Mouse (Mus musculus) heart, embryonic 16.5 days (tissue): ENCODE results near the gene Rnf144a. TPM values are rescaled to one million over a fixed set of nuclear protein-coding genes. Genes with fewer than 3 reads are reported as not detected.
"Not testable (repeated sequence)": the region's sequence is repeated elsewhere in the genome, so short reads cannot be mapped to it uniquely, and the experiment has no call there.

ENCODE experiments used
- ATAC-seq: fragments of 200-750 bp; cut with Nextera tagmentation; replicated peaks from 2 replicates; pipeline ENCODE4 v1.8.0; 2017; ENCODE audit warnings: moderate number of reproducible peaks; ENCODE audit not compliant: insufficient read depth, low FRiP score; ENCODE audit errors: extremely low read depth
- H3K27ac ChIP-seq: fragments of 300-500 bp; sonication (generic); 2 replicates; pipeline ENCODE4 v1.5.1; 2014; ENCODE audit warnings: mild to moderate bottlenecking, low read length, control low read depth, moderate library complexity
- H3K27me3 ChIP-seq: fragments of 300-500 bp; sonication (generic); 2 replicates; pipeline ENCODE4 v1.6.1; 2014; ENCODE audit warnings: low read length, mixed read lengths; ENCODE audit not compliant: control insufficient read depth, insufficient read depth
- H3K36me3 ChIP-seq: fragments of 300-500 bp; sonication (generic); 2 replicates; pipeline ENCODE4 v1.6.1; 2014; ENCODE audit not compliant: control insufficient read depth, insufficient read depth
- H3K4me1 ChIP-seq: fragments of 300-500 bp; sonication (generic); 2 replicates; pipeline ENCODE4 v1.6.1; 2014; ENCODE audit warnings: low read length, mixed read lengths; ENCODE audit not compliant: control insufficient read depth, insufficient read depth
- H3K4me2 ChIP-seq: fragments of 300-500 bp; sonication (generic); 2 replicates; pipeline ENCODE4 v1.6.1; 2014; ENCODE audit warnings: low read depth, mild to moderate bottlenecking, control low read depth, low read length
- H3K4me3 ChIP-seq: fragments of 300-500 bp; sonication (generic); 2 replicates; pipeline ENCODE4 v1.5.1; 2014; ENCODE audit warnings: mild to moderate bottlenecking, control low read depth, low read length
- H3K9ac ChIP-seq: fragments of 300-500 bp; sonication (generic); 2 replicates; pipeline ENCODE4 v1.6.1; 2014; ENCODE audit warnings: low read length, control low read depth
- H3K9me3 ChIP-seq: fragments of 300-500 bp; sonication (generic); replicated peaks from 2 replicates; pipeline ENCODE4 v1.6.1; 2016; ENCODE audit warnings: low read length; ENCODE audit not compliant: control insufficient read depth
- WGBS: fragments of 180-500 bp; shearing (Covaris S2); extraction: QIAGEN DNeasy Blood & Tissue Kit; methylation state at CpG from one replicate; pipeline ENCODE4 v1.1.7; 2014; 5-methylcytosine and 5-hydroxymethylcytosine counted together
- polyA plus RNA-seq: library from polyadenylated mRNA; unstranded; fragments of >200 nt; fragmentation: Nextera tagmentation; extraction: Ambion mirVana; gene quantifications from 2 replicates; pipeline ENCODE4 v1.2.1, GENCODE M21; 2015

Rnf144a gene
- polyA plus RNA-seq, 1 experiment from 2014 or later, result 12.1 TPM

DNA sequence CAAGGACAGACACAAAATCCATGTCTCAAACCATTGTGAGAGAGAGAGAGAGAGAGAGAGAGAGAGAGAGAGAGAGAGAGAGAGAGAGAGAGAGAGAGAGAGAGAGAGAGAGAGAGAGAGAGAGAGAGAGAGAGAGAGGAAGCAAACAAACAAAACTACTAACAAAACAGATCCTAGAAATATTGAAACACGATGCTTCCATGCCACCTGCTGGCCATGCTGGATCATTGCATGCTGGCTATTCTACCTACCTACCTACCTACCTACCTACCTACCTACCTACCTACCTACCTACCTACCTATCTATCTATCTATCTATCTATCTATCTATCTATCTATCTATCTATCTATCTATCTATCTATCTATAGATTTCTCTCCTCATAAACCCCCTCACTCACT, 119.1 kb downstream of the Rnf144a start:
- WGBS, result 8% methylated on average over 1 of the region's 1 CpGs

DNA sequence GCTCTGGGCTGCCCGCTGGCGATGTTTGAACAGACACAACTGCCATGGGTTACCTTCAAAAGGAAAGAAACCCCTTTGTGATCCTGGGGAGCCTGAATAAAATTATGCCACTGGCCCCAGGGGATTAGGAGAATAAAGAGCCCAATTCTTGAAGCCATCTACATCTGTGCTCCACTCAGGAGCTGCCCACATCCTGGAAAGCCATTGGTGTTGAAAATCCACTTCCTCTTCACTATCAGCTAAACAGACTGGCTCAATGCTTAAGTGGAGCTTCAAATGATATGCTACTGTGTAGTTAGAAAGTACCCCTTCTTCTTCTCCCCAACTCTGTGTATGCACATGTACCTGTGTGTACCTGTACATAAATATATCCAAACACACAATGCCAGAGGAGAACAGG, 125.9 kb downstream of the Rnf144a start:
- H3K36me3 ChIP-seq, result no peaks in the 10 kb centered on the region
- no peaks in the 10 kb centered on the region for H3K4me1 ChIP-seq
- no peak for ATAC-seq
- H3K4me2 ChIP-seq, result no peak overlapping the region
- no peak overlapping the region for H3K9ac ChIP-seq
- WGBS, result 96% methylated on average over 2 of the region's 2 CpGs
- H3K4me3 ChIP-seq, result no peak overlapping the region
- no peaks in the 10 kb centered on the region for H3K9me3 ChIP-seq
- H3K27ac ChIP-seq, result no peak overlapping the region
- H3K27me3 ChIP-seq, result no peaks in the 10 kb centered on the region

More for the DNA sequence above, 119.1 kb downstream of the Rnf144a start:
- not testable (repeated sequence) for H3K36me3 ChIP-seq, H3K9me3 ChIP-seq, H3K4me2 ChIP-seq, ATAC-seq, H3K27me3 ChIP-seq, H3K4me3 ChIP-seq, H3K9ac ChIP-seq, H3K4me1 ChIP-seq, H3K27ac ChIP-seq

DNA sequence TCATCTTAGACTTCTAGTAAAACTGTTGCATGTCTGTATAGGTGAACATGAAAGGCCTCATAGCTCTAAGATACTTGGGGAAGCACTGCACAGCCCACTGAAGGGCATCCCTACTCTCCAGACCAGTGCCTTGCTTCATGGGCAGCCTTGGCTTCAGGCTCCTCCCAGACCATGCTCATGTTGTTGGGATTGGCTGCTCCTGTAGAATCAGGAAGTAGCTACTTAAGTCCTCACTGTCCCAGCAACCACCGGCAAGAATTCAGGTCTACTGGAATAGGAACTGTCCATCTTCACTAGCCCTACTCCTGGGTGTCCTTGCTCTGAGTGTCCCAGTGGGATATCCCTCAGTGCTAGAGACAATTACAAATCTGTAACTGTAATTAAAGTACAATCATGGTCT, 126.7 kb downstream of the Rnf144a start:
- Histone ChIP-seq H3K4me3 (no peak overlapping the region), H3K4me2 (no peak overlapping the region), H3K9ac (no peak overlapping the region), H3K27me3 (no peaks in the 10 kb centered on the region), H3K9me3 (no peaks in the 10 kb centered on the region), H3K36me3 (no peaks in the 10 kb centered on the region), H3K27ac (no peak overlapping the region), H3K4me1 (no peaks in the 10 kb centered on the region)
- ATAC-seq, result no peak
- 79% methylated on average over 1 of the region's 1 CpGs for WGBS

DNA sequence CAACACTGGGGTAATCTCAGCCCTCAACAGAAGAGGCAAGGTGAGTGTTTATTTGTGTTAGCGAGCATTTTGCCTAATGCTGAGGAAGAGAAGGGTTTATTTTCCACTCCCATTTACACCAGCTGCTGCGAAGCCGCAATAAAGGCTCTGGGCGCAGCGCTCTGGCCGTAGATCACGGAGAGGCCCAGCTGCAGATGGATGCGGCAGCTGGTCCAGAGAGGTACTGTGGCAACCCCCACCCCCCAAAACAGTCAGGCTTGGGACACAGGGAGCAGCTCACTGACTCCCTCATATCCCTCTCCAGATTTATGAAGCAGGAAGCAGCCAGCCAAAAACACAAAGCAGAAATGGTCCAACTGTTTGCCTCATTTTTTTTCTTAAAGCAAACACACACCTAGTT, 129.1 kb downstream of the Rnf144a start:
- no peaks in the 10 kb centered on the region for H3K27me3 ChIP-seq
- H3K4me3 ChIP-seq, result no peak overlapping the region
- no peak overlapping the region for H3K9ac ChIP-seq
- 73% methylated on average over 8 of the region's 8 CpGs for WGBS
- no peaks in the 10 kb centered on the region for H3K4me1 ChIP-seq
- ATAC-seq, result no peak
- no peak overlapping the region for H3K27ac ChIP-seq
- no peaks in the 10 kb centered on the region for H3K36me3 ChIP-seq
- H3K9me3 ChIP-seq, result 0 out of 2 replicates have a peak, but pooled peaks cover 3% of the 10 kb centered on the region
- no peak overlapping the region for H3K4me2 ChIP-seq

DNA sequence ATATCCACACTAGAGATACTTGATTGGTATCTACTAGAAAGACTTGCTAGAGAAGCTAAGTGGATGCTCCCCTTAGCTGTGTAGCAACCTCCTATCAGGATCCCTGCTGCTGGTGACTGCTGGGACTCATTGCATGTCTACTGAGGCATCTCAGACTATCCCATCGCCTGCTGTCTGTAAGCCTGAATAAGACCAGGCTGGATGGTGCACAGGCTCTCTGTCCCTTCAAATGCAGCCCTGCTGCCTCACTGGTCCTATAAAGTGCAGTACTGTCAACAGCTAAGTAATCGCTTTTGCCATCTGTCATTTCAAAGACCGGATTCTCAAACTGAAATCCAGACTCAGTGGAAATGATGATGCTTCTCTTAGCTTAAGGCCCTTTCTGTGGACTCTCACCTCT, 129.6 kb downstream of the Rnf144a start:
- no peaks in the 10 kb centered on the region for H3K27me3 ChIP-seq
- no peak overlapping the region for H3K27ac ChIP-seq
- H3K4me1 ChIP-seq, result no peaks in the 10 kb centered on the region
- H3K4me2 ChIP-seq, result no peak overlapping the region
- no peak overlapping the region for H3K4me3 ChIP-seq
- no peaks in the 10 kb centered on the region for H3K36me3 ChIP-seq
- no peak for ATAC-seq
- H3K9me3 ChIP-seq, result 0 out of 2 replicates have a peak, but pooled peaks cover 3% of the 10 kb centered on the region
- 71% methylated on average over 3 of the region's 3 CpGs for WGBS
- no peak overlapping the region for H3K9ac ChIP-seq

DNA sequence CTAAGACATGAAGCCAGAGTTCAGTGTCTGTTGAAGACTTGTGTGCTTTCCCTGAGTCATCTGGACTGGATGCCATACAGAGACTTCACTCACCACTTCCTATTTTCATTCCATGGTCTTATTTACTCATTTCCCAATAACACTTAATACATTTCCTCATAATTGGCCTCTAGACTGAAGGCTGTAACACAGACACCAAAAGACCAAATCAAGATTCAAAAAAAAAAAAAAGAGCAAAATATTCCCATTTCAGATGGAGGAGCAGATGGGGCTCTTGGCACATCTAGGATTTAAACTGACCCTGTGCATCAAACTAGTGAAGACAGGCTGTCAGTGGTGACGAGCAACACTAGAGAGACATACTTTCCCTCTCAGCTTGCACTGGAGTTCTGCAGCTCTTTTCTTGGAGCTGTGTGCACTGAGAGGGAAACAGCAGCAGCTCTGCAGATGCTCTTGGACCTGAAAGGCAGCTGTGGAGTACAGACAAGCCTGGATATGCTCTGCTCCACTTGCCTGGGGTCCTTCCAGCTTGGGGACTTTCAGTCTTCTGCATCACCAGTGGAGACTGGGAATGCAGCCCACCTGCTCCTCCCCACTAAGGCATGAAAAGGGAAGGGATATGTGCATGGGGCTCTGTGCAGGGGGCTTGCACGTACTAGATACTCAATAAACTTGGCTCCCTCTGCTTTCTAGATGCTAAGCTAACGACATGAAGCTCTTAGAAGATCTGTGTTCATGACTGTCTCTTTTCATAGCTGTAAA, 134.2 kb downstream of the Rnf144a start:
- no peak for ATAC-seq
- Histone ChIP-seq H3K27ac (no peak overlapping the region), H3K4me1 (no peaks in the 10 kb centered on the region), H3K4me2 (no peak overlapping the region), H3K9me3 (0 out of 2 replicates have a peak, but pooled peaks cover 3% of the 10 kb centered on the region), H3K36me3 (no peaks in the 10 kb centered on the region), H3K4me3 (no peak overlapping the region), H3K27me3 (no peaks in the 10 kb centered on the region), H3K9ac (no peak overlapping the region)
- 54% methylated on average over 3 of the region's 3 CpGs for WGBS

DNA sequence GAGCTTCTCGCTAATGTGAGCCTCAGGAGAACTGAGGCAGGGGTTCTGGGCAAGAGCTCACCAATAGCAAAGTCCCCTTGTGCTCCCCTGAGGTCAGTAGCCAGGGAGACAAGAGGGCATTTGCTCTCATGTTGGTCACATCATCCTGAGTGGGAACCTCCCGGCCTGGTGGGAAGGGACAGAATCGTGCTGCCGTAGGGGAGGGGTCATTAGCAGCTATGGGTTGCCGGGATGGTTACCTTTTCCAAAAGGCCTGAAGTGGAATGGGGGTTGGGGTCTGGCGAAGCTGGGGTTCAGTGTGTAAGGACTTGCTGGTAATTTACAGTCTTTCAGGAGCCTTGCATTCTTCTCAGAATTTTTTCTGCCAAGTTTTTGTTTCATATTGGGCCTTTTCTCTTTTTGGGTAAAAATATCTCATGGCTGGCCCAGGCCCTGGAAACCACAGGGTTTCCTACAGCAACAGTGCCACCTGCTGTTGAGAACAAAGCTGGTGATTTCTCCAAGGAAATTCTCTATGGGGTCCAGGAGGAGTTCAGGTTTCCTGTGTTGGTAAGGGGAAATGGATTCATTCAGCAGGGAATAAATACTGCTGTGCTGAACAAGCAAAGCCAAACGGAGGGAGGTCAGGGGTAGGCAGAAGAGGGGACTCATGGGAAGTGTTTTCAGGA, 137.9 kb downstream of the Rnf144a start:
- Histone ChIP-seq H3K27me3 (no peaks in the 10 kb centered on the region), H3K27ac (no peak overlapping the region), H3K4me3 (no peak overlapping the region), H3K9me3 (no peaks in the 10 kb centered on the region), H3K36me3 (no peaks in the 10 kb centered on the region), H3K4me2 (no peak overlapping the region), H3K4me1 (no peaks in the 10 kb centered on the region), H3K9ac (no peak overlapping the region)
- 41% methylated on average over 7 of the region's 7 CpGs for WGBS
- ATAC-seq, result 0 out of 2 replicates have a peak, but pooled peaks have one; percentile 18

DNA sequence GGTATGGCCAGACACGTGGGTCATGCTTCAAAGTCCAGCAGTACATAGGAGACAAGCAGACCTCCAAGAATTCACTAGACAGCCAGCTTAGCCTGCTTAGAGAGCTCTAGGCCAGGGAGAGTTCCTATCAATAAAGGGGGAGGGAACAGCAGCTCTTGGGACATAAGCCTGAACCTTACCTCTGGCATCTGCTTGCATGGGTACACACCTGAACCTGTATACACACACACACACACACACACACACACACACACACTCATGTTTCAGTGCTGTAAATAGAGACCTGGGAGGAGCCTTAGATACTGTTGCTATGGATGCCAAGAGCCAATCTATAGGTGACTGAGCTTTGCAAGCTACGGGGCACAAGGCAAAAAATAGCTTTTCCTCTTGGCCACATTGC, 138.5 kb downstream of the Rnf144a start:
- no peak overlapping the region for H3K27ac ChIP-seq
- 69% methylated on average over 2 of the region's 2 CpGs for WGBS
- no peaks in the 10 kb centered on the region for H3K9me3 ChIP-seq
- H3K27me3 ChIP-seq, result no peaks in the 10 kb centered on the region
- ATAC-seq, result no peak; the same call in 1 of the 2 replicates
- no peak overlapping the region for H3K4me3 ChIP-seq
- H3K36me3 ChIP-seq, result no peaks in the 10 kb centered on the region
- H3K4me1 ChIP-seq, result no peaks in the 10 kb centered on the region
- no peak overlapping the region for H3K4me2 ChIP-seq
- H3K9ac ChIP-seq, result no peak overlapping the region
